Mouse (Mus musculus) cerebellum, adult 2 months (tissue): ENCODE measurements around the gene Pank3.

ENCODE experiments used
- CTCF ChIP-seq: fragments of 200-500 bp; IDR thresholded peaks from 2 replicates; pipeline ENCODE4 v1.5.1; 2011; ENCODE audit warnings: low read depth, mild to moderate bottlenecking, control low read depth, low read length, moderate library complexity, borderline replicate concordance; ENCODE audit not compliant: insufficient read depth
- POLR2A ChIP-seq: fragments of 200-500 bp; IDR thresholded peaks from 2 replicates; pipeline ENCODE4 v1.6.1; 2011; ENCODE audit warnings: low read length, control low read depth, borderline replicate concordance; ENCODE audit not compliant: insufficient read depth

- no peak for TF ChIP-seq CTCF
- TF ChIP-seq POLR2A, result peak; percentile 61
Observed at GRCm38 (mm10) chr11:35798495-35798820, 29.2 kb downstream of the Pank3 start.
